Mouse (Mus musculus) stomach, postnatal 0 days (tissue): ENCODE results near the gene Zbed4.

Source experiments
- CTCF ChIP-seq: IDR thresholded peaks from 2 replicates; pipeline ENCODE4 v1.5.1; 2016; ENCODE audit warnings: antibody characterized with exemption, low read depth, mild to moderate bottlenecking, moderate library complexity
- EP300 ChIP-seq: optimal IDR thresholded peaks from 2 replicates; pipeline ENCODE3; 2016; ENCODE audit warnings: antibody characterized with exemption

DNA sequence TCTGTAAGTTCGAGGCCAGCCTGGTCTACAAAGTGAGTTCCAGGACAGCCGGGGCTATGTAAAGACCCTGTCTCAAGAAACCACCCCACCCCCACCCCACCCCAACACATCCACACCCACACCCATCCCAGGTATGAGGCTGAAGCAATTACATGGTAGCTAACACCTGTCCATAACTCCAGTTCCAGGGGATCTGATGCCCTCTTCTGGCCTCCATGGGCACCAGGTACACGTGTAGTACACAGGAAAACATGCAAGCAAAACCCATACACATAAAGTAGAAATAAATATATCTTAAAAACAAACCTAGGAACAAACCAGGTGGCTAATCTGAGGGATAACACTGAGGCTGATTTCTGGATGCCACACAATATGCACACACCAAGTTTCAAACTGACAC lies 61.8 kb downstream of the Zbed4 start:
- TF ChIP-seq CTCF (peak; percentile 40), EP300 (no peak)
